Mouse (Mus musculus) cerebellum, adult (tissue): ENCODE data around the gene Gpr183.

Experiments
- ATAC-seq: cut with Nextera tagmentation; 2 replicates; pipeline ENCODE4 v1.9.2; 2017; ENCODE audit warnings: mild to moderate bottlenecking, moderate library complexity, mixed read lengths; ENCODE audit not compliant: insufficient number of reproducible peaks, low FRiP score, low TSS enrichment

Gpr183 gene

DNA sequence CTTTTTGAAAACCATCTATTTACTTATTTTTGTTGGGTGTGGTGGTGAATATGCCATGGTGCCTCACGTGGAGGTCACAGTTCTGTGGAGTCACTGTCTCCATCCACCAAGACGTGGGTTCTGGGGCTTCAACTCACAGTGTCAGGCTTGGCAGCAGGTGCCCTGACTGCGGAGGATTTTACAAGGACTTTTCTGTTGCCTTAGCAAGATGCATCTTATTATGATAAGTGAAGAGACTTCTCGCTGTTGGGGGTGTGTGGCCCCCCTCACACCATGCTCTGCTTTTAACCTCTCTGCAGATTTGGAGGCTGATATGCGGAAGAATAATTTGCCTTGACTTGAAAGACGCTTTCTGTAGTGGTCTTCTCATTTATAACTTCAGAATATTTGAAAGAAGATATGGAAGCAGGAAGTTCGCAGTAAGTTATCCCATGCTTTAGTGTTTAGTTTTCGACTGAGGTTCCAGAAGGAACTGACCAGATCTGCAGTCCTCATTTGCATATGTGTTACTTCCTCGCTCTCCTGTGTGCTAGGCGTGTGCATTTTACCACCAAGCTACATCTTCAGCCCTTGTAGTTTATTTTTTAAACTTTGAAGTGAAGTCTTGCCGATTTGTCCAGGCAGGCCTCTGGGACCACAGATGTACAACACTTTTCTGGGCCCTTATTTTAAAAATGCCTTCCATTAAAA is 57.9 kb downstream of the Gpr183 start:
- no peak for ATAC-seq

DNA sequence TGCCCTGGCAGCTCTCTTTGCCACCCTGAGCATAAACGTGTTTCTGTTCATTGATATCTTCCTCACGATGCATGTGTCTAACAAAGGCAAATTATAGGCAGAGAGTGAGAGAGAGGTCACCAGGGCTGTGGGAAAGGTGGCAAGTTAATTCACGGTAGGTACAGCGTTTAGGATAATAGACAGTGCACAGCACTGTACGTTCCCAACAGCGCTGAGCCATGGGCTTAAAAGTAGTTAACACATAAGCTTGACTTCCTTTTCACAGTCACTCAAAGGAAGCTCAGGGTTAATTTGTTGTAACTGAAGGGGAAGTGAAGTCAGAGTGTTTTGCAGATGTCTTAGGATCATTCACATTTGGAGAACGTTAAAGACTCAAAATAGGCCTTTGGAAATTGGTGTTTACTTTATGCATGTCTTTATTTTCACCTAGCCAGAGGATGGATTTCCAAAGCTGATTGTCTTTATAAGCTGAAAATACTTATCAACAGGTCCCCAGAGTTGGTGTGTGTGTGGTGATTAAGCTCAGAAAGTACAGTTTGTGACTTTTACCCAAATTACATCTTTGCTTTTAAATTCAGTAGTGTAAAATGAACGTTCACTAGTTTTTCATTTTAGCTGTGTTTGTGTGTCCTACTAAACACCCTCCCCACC is 58.5 kb downstream of the Gpr183 start:
- ATAC-seq: no peak

GRCm38 (mm10) chr14:121904754-121905153 is 60.2 kb downstream of the Gpr183 start:
- ATAC-seq: no peak

- no peak for ATAC-seq
Observed at GRCm38 (mm10) chr14:121903381-121903876, 61.6 kb downstream of the Gpr183 start.
